In the genomic region with DNA sequence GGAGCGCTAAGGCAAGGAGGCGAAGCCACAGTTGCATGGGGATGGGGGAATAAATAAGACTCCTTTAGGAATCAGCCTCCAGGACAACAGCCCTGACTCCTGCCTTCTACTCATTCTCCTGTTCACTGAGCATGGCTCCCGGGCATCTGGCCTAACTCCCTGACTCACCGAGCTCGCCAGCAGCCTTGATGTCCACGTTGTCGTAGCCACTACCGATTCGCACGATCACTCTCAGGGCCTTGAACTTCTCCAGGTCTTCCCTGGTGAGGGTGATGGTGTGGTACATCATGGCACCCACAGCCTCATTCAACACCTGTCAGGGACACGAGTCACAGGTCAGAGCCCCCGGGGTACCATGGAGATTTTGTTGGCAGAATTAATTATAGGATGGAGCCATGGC, we compare ENCODE assay signal across 24 mouse cellular contexts.
DNase-seq lines count a peak whose midpoint lies in the region; ATAC-seq and TF ChIP-seq lines count a peak whose summit lies in the region.
"Had no signal": no experiment of that assay in that cellular context is flagged by ENCODE, and none has a peak within 500 bp of the region (broad histone marks: within the 10 kb centered on the region; RNA-seq: fewer than 3 reads in every experiment).

No protein-coding gene starts in this region.

- H3K9me3 ChIP-seq in heart, embryonic 10.5 days, result no peaks in the 10 kb centered on the region
- H3K9me3 ChIP-seq in heart, embryonic 11.5 days (replicated peaks; ENCODE audit: control insufficient read depth, low read length), result no peaks in the 10 kb centered on the region
- H3K9me3 ChIP-seq: forebrain, embryonic 12.5 days; limb, embryonic 12.5 days; liver, embryonic 15.5 days had no signal

- POLR2A ChIA-PET in Patski (lab: Charles Lee), result interaction anchor here (0.6 kb wide), 1 partner anchor 428 kb away, joined by 4 read pairs; no protein-coding TSS in a partner anchor

- 95% methylated on average over 12 of the region's 12 CpGs for WGBS in heart, embryonic 10.5 days
- WGBS in heart, embryonic 11.5 days (ENCODE audit: insufficient replicate concordance), result 92% methylated on average over 12 of the region's 12 CpGs

- TF ChIP-seq CTCF in Patski (IDR thresholded peaks at IDR 0.05), result no peak

- no peak overlapping the region for H3K27ac ChIP-seq in heart, embryonic 10.5 days
- H3K27ac ChIP-seq in heart, embryonic 11.5 days (ENCODE audit: low read depth, low read length), result no peak overlapping the region
- H3K27ac ChIP-seq: forebrain, embryonic 12.5 days; hindbrain, embryonic 14.5 days; left cerebral cortex, adult 2 months; limb, embryonic 12.5 days; liver, embryonic 15.5 days; stomach, postnatal 0 days had no signal

- no peak overlapping the region for H3K4me3 ChIP-seq in heart, embryonic 10.5 days
- no peak overlapping the region for H3K4me3 ChIP-seq in heart, embryonic 11.5 days (ENCODE audit: low read depth, low read length)
- H3K4me3 ChIP-seq: erythroblast, embryonic 14.5 days; forebrain, embryonic 12.5 days; left cerebral cortex, adult 2 months; limb, embryonic 12.5 days; liver, embryonic 15.5 days had no signal

- peaks cover 27% of the 10 kb centered on the region for H3K4me1 ChIP-seq in heart, embryonic 10.5 days
- H3K4me1 ChIP-seq in heart, embryonic 11.5 days (ENCODE audit: control insufficient read depth, insufficient read depth, low read length), result peaks cover under 1% of the 10 kb centered on the region

- H3K4me2 ChIP-seq in heart, embryonic 11.5 days, result no peak overlapping the region
- H3K4me2 ChIP-seq: forebrain, embryonic 12.5 days; hindbrain, embryonic 14.5 days; limb, embryonic 12.5 days; liver, embryonic 15.5 days; lung, embryonic 14.5 days; midbrain, embryonic 11.5 days had no signal

- no peak overlapping the region for H3K9ac ChIP-seq in heart, embryonic 11.5 days (ENCODE audit: low read depth, low read length)
- H3K9ac ChIP-seq: forebrain, embryonic 12.5 days; hindbrain, embryonic 14.5 days; limb, embryonic 12.5 days; liver, embryonic 15.5 days; lung, embryonic 14.5 days had no signal

- H3K36me3 ChIP-seq in heart, embryonic 10.5 days, result peaks cover 74% of the 10 kb centered on the region
- H3K36me3 ChIP-seq in heart, embryonic 11.5 days (ENCODE audit: control insufficient read depth, insufficient read depth, low read length), result peaks cover 22% of the 10 kb centered on the region
- H3K36me3 ChIP-seq: liver, embryonic 15.5 days had no signal

- peak; percentile 68 for DNase-seq in heart, embryonic 10.5 days (ENCODE audit: low spot score)
- DNase-seq in Patski (ENCODE audit: low read depth, low spot score), result no peak
- peak; percentile 83 to 92 for DNase-seq in adrenal gland, adult (ENCODE audit: inconsistent age in 2 of 2, low spot score in 1 of 2)
- peak; percentile 84 for DNase-seq in adrenal gland, postnatal 14 days
- DNase-seq in T-cell, adult 2 months (ENCODE audit: low spot score), result no peak
- DNase-seq: B cell, adult 2 months; cerebellum, adult 18-20 months; gastrocnemius, postnatal 25 days; heart, postnatal 36 days; lung, embryonic 14.5 days; lung, postnatal 36 days; spleen, adult 18-20 months had no signal

- no peak for ATAC-seq in heart, embryonic 11.5 days (replicated peaks; ENCODE audit: insufficient number of reproducible peaks, low FRiP score, low TSS enrichment)
- peak; percentile 54 for ATAC-seq in Patski
- no peak for ATAC-seq in frontal cortex, adult (ENCODE audit: low TSS enrichment)
- ATAC-seq: intestine, postnatal 0 days; midbrain, embryonic 16.5 days had no signal

- no peaks in the 10 kb centered on the region for H3K27me3 ChIP-seq in heart, embryonic 10.5 days (ENCODE audit: insufficient read depth, poor library complexity, severe bottlenecking)
- H3K27me3 ChIP-seq in heart, embryonic 11.5 days (ENCODE audit: control insufficient read depth, insufficient read depth, low read length), result no peaks in the 10 kb centered on the region
- no peaks in the 10 kb centered on the region for H3K27me3 ChIP-seq in Patski
- H3K27me3 ChIP-seq: forebrain, embryonic 12.5 days; limb, embryonic 12.5 days; liver, embryonic 15.5 days had no signal

- CTCF ChIA-PET in Patski (lab: Charles Lee), result no interaction called here

- in situ Hi-C loops in Patski (cut with MboI; ENCODE audit: low pct_unique_long_range_greater_than_20kb), result loop anchor here (5.0 kb wide), 1 partner anchor 346 kb away; no protein-coding TSS in a partner anchor

Comparison
In these comparisons a context has a peak if more than half of its experiments do, and no peak if none do; other contexts are left out.
1. DNase-seq: peak in heart, embryonic 10.5 days (single experiment), adrenal gland, adult (2 of 2) and adrenal gland, postnatal 14 days (single experiment); none in Patski (single experiment) and T-cell, adult 2 months (single experiment).